Mouse (Mus musculus) lung, postnatal 36 days (tissue): ENCODE results near the gene Msi2.

ENCODE experiments used
- DNase-seq: peaks from one replicate; pipeline ENCODE4 v3.0.0; 2022; ENCODE audit warnings: mixed read lengths

Msi2 gene

GRCm38 (mm10) chr11:88431363-88432269 is 286.7 kb downstream of the Msi2 start:
- DNase-seq: no peak

GRCm38 (mm10) chr11:88430292-88430691 is 288.0 kb downstream of the Msi2 start:
- no peak for DNase-seq

GRCm38 (mm10) chr11:88429680-88430079 is 288.6 kb downstream of the Msi2 start:
- no peak for DNase-seq

GRCm38 (mm10) chr11:88425631-88426101 is 292.6 kb downstream of the Msi2 start:
- DNase-seq: peak; percentile 54

- no peak for DNase-seq
These were observed 294.1 kb downstream of the Msi2 start for GRCm38 (mm10) chr11:88424034-88424767.

GRCm38 (mm10) chr11:88421057-88421578 is 297.2 kb downstream of the Msi2 start:
- DNase-seq: no peak

GRCm38 (mm10) chr11:88419657-88420366 is 298.5 kb downstream of the Msi2 start:
- no peak for DNase-seq

- no peak for DNase-seq
These were observed 299.2 kb downstream of the Msi2 start for GRCm38 (mm10) chr11:88419064-88419463.

- no peak for DNase-seq
These were observed 304.0 kb downstream of the Msi2 start for GRCm38 (mm10) chr11:88414157-88414870.

GRCm38 (mm10) chr11:88412423-88413094 is 305.8 kb downstream of the Msi2 start:
- peak; percentile 87 for DNase-seq

GRCm38 (mm10) chr11:88408305-88408704 is 310.0 kb downstream of the Msi2 start:
- no peak for DNase-seq

GRCm38 (mm10) chr11:88406408-88406915 is 311.9 kb downstream of the Msi2 start:
- DNase-seq: no peak

- no peak for DNase-seq
These were observed 313.3 kb downstream of the Msi2 start for GRCm38 (mm10) chr11:88404816-88405613.

- no peak for DNase-seq
These were observed 314.1 kb downstream of the Msi2 start for GRCm38 (mm10) chr11:88404247-88404677.

GRCm38 (mm10) chr11:88402290-88402689 is 316.0 kb downstream of the Msi2 start:
- DNase-seq: no peak

- no peak for DNase-seq
These were observed 317.0 kb downstream of the Msi2 start for GRCm38 (mm10) chr11:88401333-88401732.

- no peak for DNase-seq
These were observed 317.4 kb downstream of the Msi2 start for GRCm38 (mm10) chr11:88400926-88401325.

- DNase-seq: peak; percentile 69
These were observed 318.1 kb downstream of the Msi2 start for GRCm38 (mm10) chr11:88400235-88400634.

GRCm38 (mm10) chr11:88399431-88399830 is 318.9 kb downstream of the Msi2 start:
- no peak for DNase-seq

- DNase-seq: no peak
These were observed 319.3 kb downstream of the Msi2 start for GRCm38 (mm10) chr11:88399028-88399427.
